Mouse (Mus musculus): ENCODE results near the gene Gramd4. TPM values are rescaled to one million over a fixed set of nuclear protein-coding genes. Genes with fewer than 3 reads are reported as not detected.
"Not testable (repeated sequence)": the region's sequence is repeated elsewhere in the genome, so short reads cannot be mapped to it uniquely, and the experiment has no call there.

The Gramd4 gene
- total RNA-seq, 2 experiments from 2014 or later = 35.3 to 40.2 TPM

GRCm38 (mm10) chr15:86089091-86089744 is 31.7 kb downstream of the Gramd4 start:
- DNase-seq (ENCODE audit: low spot score in 2 of 2) = no peak

DNA sequence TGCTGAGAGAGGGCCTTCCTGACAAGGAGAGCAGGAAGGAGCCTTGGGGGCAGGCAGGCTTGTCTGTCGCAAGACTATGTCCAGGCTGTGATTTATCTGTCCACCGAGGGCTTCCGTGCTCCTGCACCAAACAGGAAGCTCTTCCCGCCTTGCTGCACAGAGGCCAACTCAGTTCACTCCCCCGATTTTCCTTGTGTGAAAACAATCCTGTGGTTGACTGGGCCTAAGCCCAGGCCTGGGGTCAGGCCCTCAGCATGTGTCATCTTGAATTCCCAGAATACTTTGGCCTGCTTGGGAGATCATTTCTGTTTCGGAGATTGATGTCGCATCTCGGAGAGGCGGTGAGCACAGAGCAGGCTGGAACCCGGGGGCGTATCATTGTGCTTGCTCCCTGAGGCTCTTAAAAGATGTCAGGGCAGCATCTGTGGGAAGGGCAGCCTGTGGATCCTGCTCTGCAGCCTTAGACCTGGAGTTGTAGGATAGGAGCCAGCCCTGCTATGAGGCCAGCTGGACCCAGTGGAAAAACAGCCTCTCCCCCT is 32.6 kb downstream of the Gramd4 start:
- no peak for DNase-seq (ENCODE audit: low spot score in 2 of 2)

- DNase-seq (ENCODE audit: low spot score in 2 of 2) = no peak
These were observed 33.1 kb downstream of the Gramd4 start for GRCm38 (mm10) chr15:86090578-86090977.

- no peak for DNase-seq (ENCODE audit: low spot score in 2 of 2)
These were observed 33.9 kb downstream of the Gramd4 start for GRCm38 (mm10) chr15:86091201-86091997.

DNA sequence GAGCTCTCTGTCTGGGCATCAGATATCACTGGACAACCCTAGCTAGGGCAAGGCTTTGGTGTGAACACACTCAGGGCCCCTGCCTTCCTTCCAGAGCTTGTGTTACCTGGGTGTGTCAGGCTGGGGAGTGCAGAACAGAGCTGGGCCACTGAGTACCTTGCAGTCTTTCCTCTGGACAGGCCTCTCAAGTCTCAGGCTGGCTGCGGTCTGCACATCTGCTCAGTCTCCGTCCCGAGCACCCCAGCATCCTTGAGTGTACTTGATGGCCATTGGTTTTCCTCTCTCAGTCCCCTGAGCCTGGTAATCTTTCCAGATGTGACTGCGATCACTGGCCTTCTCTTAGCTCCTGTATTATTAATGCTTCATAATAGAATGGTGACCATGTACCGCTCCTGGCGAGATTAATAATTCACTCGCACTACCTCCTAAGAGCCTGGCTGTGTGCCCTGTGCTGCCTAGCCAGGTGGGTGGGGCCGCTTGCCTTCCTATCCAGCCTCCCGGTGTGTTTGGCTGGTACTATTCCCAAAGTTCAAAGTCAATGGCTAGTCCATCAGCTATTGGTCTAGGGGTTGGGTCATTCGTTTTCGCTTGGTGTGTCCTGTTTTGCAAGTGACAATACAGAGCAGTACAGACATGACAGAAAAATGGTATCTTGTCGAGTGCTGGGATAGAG is 34.6 kb downstream of the Gramd4 start:
- no peak for DNase-seq (ENCODE audit: low spot score in 2 of 2)

DNA sequence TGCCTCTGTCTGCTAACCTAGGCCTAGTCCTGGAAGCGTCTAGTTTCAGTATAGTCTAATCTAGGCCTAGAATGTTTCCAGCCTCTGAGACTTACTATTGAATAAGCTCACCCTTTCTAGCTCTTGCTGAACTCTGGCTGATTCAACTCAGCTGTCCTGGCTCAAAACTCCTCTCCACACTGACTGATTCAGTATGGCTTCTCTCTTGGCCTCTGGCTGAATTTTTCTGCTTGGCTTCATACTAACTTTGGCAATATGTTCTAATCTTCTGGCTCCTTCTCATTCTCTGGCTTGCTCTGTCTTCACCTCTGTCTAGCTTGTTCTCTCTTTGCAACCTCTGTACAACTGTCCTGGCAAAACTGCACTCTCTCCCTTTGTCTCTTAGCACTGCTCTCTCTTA is 35.7 kb downstream of the Gramd4 start:
- no peak for DNase-seq (ENCODE audit: low spot score in 2 of 2)

DNA sequence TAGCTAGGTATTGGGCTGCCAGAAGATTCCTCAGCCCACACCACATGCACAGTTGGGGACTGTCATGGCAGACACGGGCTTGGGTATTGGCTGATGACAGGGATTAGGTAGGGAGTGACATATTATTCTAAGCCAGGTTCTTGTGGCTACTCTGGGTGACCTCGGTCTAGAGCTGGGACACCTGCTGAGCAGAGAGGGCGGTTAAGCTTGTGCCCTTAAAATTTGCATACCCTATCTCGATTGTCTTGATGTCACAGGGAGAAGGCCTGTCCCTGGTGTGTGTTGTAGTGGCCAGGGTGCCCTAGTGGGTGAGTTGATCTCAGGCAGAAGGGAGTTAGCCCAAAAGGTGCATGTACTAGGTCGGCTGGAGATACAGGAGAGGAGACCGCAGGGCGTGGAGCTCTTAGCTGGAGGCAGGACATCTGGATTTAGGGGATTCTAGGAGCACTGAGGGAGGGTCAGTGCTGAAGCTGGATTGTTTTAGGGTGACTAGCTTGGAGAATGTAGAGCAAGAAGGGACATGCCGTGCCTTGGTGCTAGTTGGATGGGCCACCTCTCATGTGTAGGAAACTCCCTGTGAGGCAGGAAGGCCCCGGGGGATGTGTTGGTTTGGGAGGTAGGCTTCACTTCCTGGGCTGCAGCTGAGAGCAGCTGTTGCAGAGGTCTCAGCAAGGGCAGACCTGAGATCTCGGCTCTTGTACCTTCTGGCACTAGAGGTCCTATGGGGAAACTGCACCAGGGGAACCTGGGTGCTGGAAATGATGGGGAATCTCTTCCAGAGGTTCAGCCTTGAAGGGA is 37.0 kb downstream of the Gramd4 start:
- DNase-seq (ENCODE audit: low spot score in 2 of 2) = no peak

DNA sequence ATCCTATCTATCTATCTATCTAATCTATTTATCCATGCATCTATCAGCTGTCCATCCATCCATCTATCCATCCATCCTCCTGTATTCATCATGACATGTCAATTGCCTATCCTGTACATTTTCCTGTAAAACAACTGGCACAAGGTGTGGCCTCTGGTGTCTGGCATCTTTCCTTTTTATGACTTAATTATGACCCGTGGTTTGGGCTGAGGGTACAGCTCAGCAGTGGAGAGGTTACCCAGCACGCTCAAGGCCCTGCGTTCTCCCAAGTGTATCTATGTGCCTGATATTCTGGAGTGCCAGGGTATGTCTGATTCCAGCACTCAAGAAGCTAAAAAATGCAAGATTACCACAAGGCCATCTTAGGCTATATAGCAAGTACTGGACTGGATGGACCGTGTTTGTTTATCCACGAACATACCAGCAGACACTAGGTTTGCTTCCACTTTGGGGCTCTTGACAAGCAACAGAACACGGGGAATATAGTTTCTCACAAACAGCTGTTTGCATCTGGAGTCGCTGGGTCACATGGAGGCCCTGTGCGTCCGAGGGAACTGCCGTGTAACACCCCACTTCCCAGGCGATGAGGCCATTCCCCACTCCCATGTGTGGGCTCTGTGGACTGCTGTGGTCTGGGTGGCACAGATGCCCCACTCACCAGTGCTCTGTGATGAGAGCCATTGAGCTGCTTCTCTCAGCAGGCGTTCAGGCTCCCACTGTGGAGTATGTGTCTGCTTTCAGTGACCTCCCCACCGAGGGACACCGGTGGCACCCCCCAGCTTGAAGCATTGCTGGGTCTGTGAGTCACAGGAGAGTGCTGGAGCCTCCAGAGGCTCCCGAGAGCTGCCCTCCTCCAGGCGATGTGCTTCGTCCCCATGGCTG is 38.5 kb downstream of the Gramd4 start:
- no peak for DNase-seq (ENCODE audit: low spot score in 2 of 2)

GRCm38 (mm10) chr15:86096604-86097020 is 39.1 kb downstream of the Gramd4 start:
- not testable (repeated sequence) for DNase-seq (ENCODE audit: low spot score in 2 of 2)

DNA sequence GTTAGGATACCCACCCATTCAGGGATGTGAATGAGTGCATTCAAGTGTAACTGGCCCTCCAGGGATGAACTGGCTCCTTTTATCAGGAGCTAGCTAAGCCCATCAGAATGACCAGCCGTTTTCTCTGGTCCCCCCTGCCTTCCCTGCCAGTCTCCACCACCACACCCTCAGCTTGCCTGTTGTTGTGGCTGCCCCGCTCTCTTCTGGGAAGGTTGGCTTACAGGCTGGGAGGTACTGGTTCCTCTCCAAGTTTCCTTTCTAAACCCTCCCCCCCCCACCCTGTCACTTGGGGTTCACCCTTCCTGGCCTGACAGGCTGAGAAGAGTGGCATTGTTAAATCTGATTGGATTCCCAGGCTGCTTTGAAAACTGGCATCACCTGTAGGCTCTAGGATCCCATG is 40.4 kb downstream of the Gramd4 start:
- no peak for DNase-seq (ENCODE audit: low spot score in 2 of 2)

DNA sequence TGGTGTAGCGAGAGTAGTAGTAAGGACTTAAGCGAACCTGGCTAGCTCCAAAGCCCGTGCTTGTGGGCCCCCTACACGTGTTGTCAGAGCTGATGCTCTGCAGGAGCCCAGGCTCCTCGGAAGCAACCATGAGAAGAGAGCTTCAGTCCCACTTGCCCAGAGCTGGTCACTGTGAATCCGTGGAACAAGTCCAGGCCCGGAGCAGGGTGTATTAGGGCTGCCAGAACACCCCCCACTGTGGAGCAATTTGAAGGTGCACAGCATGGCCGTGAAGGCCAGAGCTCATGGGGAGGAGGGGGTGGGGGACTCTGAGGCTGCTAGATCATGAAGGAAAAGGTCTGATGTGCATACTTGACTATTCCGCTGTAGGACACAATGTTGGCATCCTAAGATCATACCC is 44.1 kb downstream of the Gramd4 start:
- no peak for DNase-seq (ENCODE audit: low spot score in 2 of 2)

GRCm38 (mm10) chr15:86102308-86102707 is 44.8 kb downstream of the Gramd4 start:
- DNase-seq (ENCODE audit: low spot score in 2 of 2) = no peak

GRCm38 (mm10) chr15:86104401-86105344 is 47.2 kb downstream of the Gramd4 start:
- no peak for DNase-seq (ENCODE audit: low spot score in 2 of 2)

GRCm38 (mm10) chr15:86105345-86105697 is 47.8 kb downstream of the Gramd4 start:
- DNase-seq (ENCODE audit: low spot score in 2 of 2) = no peak

GRCm38 (mm10) chr15:86105751-86106150 is 48.3 kb downstream of the Gramd4 start:
- DNase-seq (ENCODE audit: low spot score in 2 of 2) = no peak

- no peak for DNase-seq (ENCODE audit: low spot score in 2 of 2)
These were observed 50.5 kb downstream of the Gramd4 start for GRCm38 (mm10) chr15:86107831-86108471.

- no peak for DNase-seq (ENCODE audit: low spot score in 2 of 2)
These were observed 51.8 kb downstream of the Gramd4 start for GRCm38 (mm10) chr15:86109245-86109644.

DNA sequence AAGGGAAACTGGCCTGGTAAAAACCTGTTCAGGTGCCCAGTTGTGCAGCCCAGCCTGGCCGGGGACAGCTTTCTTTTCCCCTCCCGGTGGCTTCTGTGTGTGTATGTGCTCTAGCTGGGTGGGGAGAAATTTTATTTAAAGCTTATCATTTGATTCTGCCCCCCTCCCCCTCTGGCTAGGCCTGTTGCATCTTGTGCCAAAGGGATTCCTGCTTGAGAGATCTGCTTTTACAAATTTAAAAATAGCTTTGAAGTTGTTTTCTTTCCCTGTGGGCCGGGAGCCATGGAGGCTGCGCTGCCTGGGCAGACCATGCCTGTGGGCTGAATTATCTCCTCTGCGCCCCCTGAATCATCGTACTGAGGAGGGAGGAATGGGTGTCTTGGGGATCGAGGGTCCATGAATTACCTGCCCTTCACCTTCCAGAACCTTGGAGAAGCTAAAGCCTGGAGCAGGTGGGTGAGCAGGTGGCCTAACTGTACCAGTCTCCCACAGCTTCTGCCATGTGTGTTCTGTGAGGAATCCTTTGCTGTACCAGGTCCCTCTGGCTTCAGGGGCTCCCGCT is 52.2 kb downstream of the Gramd4 start:
- DNase-seq (ENCODE audit: low spot score in 2 of 2) = no peak
